Mouse (Mus musculus): ENCODE measurements around the gene Nbeal1.
A peak's percentile ranks its signal among the peaks of the same experiment; 100 is the strongest.
"Not testable (repeated sequence)": the region's sequence is repeated elsewhere in the genome, so short reads cannot be mapped to it uniquely, and the experiment has no call there.

Nbeal1 gene

DNA sequence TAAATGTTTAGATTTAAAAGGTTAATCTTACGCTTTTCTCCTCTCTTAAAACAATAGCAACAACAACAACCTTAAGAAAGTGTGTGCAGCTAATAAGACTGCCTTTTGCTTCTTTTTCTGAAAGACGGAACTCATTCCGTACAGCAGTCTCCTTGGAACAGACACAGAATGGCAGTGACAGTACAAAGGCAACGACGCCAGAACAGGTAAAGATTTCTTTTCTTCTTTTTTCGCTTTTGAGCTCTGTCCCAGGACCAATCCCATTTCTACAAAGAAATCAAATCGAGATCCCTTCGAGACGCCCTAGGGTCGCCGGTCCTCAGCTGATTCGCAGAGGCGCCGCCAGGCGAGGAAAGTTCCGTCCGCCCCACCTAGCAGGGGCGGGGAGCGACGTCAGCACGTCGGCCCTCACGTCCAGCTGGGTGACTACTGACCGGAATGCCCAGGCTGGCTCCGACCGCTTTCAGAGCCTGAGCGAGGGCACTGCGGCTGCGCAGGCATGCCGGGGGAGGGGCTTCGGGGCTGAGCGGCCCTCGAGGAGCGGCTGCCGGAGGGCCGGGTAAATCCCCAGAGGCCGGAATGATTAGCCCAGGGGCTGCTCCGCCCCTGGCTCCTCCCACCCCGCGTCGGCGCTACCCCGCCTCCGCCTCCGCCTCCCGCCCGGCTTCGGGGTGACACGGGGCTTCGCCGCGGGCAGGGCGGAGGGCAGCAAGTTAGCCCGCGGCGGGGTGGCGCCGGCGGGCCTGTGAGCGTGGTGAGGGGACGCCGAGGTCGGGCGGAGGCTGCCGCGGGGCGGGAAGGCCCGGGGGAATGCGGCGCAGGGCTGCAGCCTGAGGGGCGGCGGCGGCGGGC lies at the start of gene Nbeal1:
Nbeal1 (plus strand) TSS at position 668 of the 852 bp plus-strand sequence.
- peak; percentile 85 to 87 for DNase-seq (ENCODE audit: low read depth in 2 of 2, low spot score in 2 of 2)

GRCm38 (mm10) chr1:60137346-60137745 lies 43.1 kb upstream of the Nbeal1 start:
- DNase-seq (ENCODE audit: low read depth in 2 of 2, low spot score in 2 of 2) = no peak

GRCm38 (mm10) chr1:60152700-60153099 lies 27.7 kb upstream of the Nbeal1 start:
- no peak for DNase-seq (ENCODE audit: low read depth in 2 of 2, low spot score in 2 of 2)

DNA sequence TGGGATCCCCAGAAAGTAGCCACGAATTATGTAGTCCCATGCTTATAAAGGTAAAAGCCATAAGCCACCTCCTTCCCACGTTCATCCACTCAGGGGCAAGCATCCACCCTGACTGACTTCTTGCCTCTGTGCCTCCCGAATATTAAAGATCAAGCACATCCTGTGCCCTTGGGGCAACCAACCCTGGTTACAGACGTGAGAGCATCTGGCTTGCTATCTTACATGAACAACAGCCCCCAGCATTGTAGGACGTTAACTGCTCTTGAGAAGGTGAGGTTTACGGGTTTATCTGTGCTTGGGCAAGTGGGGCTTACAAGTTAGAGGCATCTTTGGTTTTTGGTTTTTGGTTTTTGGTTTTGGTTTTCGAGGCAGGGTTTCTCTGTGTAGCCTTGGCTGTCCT lies 23.7 kb upstream of the Nbeal1 start:
- no peak for DNase-seq (ENCODE audit: low read depth in 2 of 2, low spot score in 2 of 2)

GRCm38 (mm10) chr1:60158411-60158810 lies 22.0 kb upstream of the Nbeal1 start:
- DNase-seq (ENCODE audit: low read depth in 2 of 2, low spot score in 2 of 2) = peak; percentile 41 to 66

DNA sequence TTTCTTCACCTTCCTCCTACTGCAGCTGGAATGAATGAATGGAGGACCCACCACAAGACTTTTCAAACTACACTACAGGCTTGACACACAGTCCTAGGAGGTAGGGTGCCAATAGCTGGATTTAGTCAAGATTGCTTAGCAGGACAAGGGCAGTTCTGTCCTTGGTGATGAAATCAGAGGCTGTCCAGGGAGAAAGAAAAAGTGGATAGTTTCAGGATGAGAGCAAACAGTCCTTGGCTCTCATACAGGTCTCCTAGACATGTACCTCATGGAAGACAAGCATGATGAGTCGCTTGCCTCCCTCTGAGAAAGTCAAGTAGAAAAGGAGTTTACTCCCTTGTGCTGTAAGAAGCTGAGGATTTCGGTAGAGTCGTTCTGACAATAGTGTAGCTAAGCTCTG lies 16.7 kb upstream of the Nbeal1 start:
- no peak for DNase-seq (ENCODE audit: low read depth in 2 of 2, low spot score in 2 of 2)

- DNase-seq (ENCODE audit: low read depth in 2 of 2, low spot score in 2 of 2) = no peak
These were observed 10.8 kb upstream of the Nbeal1 start for GRCm38 (mm10) chr1:60169626-60170025.

- no peak for DNase-seq (ENCODE audit: low read depth in 2 of 2, low spot score in 2 of 2)
These were observed 10.1 kb upstream of the Nbeal1 start for GRCm38 (mm10) chr1:60170251-60170650.

GRCm38 (mm10) chr1:60173119-60173518 lies 7.3 kb upstream of the Nbeal1 start:
- DNase-seq (ENCODE audit: low read depth in 2 of 2, low spot score in 2 of 2) = no peak

DNA sequence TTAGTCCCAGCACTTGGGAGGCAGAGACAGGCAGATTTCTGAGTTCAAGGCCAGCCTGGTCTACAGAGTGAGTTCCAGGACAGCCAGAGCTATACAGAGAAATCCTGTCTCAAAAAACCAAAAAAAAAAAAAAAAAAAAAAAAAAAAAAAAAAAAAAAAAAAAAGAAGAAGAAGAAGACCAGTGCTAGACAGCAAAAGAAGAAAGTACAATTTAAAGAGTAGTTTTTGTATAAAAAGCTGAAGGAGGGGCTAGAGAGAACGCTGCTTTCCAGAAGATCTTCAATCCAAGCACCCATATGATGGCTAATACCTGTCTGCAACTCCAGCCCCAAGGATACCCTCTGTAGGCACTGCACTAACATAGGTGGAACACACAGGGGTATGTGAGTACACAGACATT lies 2.6 kb upstream of the Nbeal1 start:
- not testable (repeated sequence) for DNase-seq (ENCODE audit: low read depth in 2 of 2, low spot score in 2 of 2)

DNA sequence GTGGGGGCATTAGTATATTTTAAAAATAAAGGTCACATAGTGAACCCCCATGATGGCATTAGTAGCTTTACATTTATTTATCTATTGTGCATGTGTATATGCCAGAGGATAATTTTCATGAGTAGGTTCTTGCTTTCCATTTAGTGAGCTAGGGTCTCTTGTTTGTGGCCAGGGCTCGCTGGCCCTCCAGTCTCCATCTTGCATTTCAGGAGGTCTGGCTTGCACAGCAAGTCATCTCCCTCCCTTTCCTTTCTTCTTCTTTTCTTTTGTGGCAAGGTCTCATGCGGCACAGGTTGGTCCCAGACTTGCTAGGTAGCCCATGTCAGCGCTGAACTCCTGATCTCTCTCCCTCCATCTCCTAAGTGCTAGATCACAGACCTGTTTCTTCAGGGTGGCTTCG lies 1.0 kb upstream of the Nbeal1 start:
- DNase-seq (ENCODE audit: low read depth in 2 of 2, low spot score in 2 of 2) = no peak

DNA sequence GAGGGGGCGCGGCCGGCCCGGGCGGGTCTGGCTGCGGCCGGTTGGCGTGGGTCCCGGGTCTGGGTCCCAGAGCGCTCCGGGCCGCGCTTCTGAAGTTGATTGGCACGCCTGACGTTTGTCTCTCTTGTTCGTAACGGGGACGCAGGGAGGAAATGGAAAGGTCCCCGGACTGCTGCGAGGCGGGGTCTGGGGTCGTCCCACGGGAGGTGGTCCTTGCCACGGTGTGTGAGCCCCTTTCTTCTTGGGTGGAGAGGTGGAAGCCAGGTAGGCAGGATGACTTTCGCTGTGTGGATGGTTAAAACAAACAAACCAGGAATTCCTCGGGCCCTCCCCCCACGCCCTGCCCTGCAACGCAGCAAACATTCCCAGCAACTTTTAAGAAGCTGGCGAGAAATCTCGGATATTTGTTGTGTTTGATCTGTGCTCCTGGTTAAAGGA lies 404 bp downstream of the Nbeal1 start:
- DNase-seq (ENCODE audit: low read depth in 2 of 2, low spot score in 2 of 2) = no peak

- DNase-seq (ENCODE audit: low read depth in 2 of 2, low spot score in 2 of 2) = no peak
These were observed 8.1 kb downstream of the Nbeal1 start for GRCm38 (mm10) chr1:60188454-60188853.

DNA sequence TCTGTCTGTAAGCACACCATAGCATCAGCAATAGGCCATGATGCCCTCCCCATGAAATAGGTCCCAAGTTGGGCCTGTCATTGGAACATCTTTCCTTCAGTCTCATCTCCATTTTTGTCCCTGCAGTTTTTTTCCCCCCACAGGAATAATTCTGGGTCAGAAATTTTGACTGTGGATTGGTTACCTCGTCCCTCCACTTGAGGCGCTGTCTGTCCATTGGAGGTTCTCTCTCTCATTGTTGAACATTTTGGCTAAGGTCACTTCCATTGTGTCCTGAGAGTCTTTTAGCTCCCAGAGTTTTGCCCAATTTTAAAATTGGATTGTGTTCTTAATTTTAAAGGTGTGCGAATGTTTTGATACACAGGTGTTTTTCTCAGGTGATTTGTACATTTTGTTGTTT lies 16.4 kb downstream of the Nbeal1 start:
- no peak for DNase-seq (ENCODE audit: low read depth in 2 of 2, low spot score in 2 of 2)

- no peak for DNase-seq (ENCODE audit: low read depth in 2 of 2, low spot score in 2 of 2)
These were observed 18.6 kb downstream of the Nbeal1 start for GRCm38 (mm10) chr1:60199006-60199405.

DNA sequence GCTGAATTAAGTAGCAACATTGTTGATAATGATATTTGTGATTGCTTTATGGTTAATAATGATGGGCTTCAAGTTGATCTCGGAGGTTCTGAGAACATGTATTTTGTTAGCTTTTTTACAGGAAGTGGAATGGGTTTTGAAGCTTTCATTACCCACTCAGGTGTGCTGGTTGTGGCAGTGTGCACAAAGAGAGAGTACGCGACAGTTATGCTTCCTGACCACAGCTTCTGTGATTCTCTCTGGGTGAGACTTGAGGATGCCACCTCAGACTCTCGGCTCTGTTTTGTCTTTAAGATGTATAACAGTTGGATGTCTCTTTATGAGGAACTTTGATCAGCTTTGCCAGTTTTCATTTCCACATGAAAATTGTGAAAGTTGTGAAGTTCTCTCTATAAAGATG lies 55.9 kb downstream of the Nbeal1 start:
- peak; percentile 8 to 28 for DNase-seq (ENCODE audit: low read depth in 2 of 2, low spot score in 2 of 2)

DNA sequence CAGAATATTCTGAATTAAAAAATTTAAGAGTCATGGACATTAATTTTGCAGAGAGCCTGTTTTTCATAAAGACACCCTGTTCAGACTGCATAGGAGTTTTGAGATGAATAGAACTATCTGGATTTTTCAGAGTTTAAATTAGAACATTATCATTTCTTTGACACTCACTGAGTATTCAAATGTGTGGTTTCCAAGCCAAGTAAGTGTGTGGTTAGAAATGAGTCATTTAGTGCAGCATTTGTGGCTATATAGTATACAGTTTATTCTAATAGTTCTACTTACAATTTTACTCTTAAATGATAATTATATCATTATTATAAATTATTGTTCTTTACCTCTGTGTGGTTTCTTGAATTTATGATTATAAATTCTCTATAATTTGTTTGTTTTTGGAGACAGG lies 60.0 kb downstream of the Nbeal1 start:
- DNase-seq (ENCODE audit: low read depth in 2 of 2, low spot score in 2 of 2) = no peak

DNA sequence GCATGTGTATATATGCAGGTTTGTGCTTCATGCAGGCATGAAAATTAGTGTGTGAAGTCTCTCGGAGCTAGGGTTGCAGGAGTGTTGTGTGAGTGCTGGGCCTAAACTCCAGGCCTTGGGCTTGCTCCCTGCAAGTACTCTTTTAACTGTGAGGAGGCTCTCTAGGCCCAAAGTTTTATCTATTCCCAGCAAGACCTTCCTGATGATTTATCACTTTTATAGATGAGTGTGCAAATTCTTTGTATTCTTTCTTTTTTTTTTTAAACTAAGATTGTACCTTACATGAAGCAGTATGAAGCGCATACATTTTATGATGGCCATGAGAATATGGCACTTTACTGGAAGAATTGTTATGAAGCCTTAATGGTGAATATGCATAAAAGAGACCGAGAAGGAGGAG lies 87.7 kb downstream of the Nbeal1 start:
- no peak for DNase-seq (ENCODE audit: low read depth in 2 of 2, low spot score in 2 of 2)

DNA sequence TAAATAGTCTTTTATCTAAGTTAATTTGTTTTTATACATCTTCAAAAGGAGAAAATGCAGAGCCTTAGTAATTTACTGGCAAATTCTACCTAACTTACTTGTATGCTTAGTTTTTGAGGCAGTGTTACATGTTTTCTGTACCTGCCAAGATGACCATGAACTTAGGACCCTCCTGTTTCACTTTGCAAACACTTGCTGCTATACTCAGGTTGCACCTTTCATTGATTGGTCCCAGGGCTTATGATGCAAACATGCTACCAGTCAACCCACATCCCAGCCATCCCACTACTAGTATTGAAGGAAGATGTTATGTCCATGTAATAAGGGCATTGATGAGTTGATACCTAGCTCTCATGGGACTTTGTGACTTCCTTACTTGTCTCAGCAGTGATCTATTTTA lies 88.9 kb downstream of the Nbeal1 start:
- DNase-seq (ENCODE audit: low read depth in 2 of 2, low spot score in 2 of 2) = no peak

DNA sequence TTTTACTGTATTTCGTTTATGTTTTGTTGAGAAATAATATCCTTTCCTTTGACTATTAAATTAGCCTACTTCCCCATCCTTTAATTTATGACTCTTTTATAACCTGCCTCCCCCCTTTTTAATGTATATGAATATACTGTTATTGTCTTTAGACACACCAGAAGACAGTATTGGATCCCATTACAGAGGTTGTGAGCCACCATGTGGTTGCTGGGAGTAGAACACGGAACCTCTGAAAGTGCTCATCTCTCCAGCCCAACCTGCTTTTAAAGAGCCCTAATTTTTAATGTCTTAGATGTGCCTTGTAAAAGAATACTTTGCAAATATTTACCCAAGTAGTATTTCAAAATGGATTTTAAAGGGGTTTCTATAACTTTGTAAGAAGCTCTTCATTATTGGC lies 92.1 kb downstream of the Nbeal1 start:
- DNase-seq (ENCODE audit: low read depth in 2 of 2, low spot score in 2 of 2) = peak in 1 of 2 experiments; percentile 18

- no peak for DNase-seq (ENCODE audit: low read depth in 2 of 2, low spot score in 2 of 2)
These were observed 113.5 kb downstream of the Nbeal1 start for GRCm38 (mm10) chr1:60293921-60294320.

- peak; percentile 78 to 83 for DNase-seq (ENCODE audit: low read depth in 2 of 2, low spot score in 2 of 2)
These were observed 162.6 kb downstream of the Nbeal1 start, which contains the start of gene Cyp20a1 for GRCm38 (mm10) chr1:60342808-60343629. Cyp20a1 (plus strand) TSS chr1:60343323.

Measured in CD8-positive naive resting alpha-beta T cell, adult 2 months (primary cell).